Mouse (Mus musculus): Measurements from ENCODE around the gene P3h1. TPM values are rescaled to one million over a fixed set of nuclear protein-coding genes. Genes with fewer than 3 reads are reported as not detected.

P3h1 gene
- polyA plus RNA-seq (2016; fragmentation: Nextera tagmentation; extraction: Ambion mirVana) = 14.8 and 15.0 TPM in 2 replicates

DNA sequence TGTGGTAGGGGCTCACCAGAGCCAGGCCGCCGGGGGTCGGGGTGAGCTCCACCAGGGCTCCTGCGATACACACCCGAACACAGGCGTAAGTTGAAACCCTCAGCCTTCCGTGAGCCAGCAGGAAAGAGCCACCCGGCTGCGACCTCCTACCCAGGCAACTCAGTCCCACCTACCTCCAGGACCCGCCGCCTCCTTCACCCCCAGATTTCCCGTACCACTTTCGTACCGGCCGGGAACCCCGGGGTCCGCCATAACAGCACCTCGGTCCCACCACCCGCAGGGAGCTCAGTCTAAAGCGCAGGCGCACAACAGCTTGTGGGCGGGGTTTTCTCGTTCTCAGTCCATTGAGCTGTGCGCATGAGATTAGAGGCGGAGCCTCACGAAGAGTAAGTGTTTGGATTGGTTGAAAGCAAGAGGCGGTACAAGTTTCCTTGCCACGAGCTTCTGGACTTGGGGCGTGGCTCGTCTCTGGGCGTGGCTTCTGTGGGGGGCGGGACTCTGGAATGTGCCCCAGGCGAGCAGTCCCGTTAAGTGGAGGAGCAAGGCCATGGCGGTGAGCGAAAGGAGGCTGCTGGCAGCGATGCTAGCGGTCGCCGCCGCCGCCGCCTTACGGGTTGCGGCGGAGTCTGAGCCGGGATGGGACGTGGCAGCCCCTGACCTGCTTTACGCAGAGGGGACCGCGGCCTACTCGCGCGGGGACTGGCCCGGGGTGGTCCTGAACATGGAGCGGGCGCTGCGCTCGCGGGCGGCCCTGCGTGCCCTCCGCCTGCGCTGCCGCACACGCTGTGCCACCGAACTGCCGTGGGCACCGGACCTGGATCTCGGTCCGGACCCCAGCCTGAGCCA lies at the start of gene P3h1, which contains the start of gene AU022252:
TSS of gene P3h1 (plus strand) at position 506 of the 846 bp plus-strand sequence.
TSS of gene AU022252 (minus strand) at position 303 of the 846 bp plus-strand sequence.
- under 1% methylated on average over 69 of the region's 71 CpGs for WGBS
- no peak within 1 kb of the TSS; the same call in 1 of the 2 replicates for H3K27ac ChIP-seq
- H3K36me3 ChIP-seq = peaks cover 18% of the 10 kb centered on the region
- H3K4me1 ChIP-seq = peaks cover 6% of the 10 kb centered on the region; the same call in 1 of the 2 replicates
- H3K9ac ChIP-seq = peak within 1 kb of the TSS; percentile 76
- peak within 1 kb of the TSS; percentile 89 for H3K4me3 ChIP-seq
- no peaks in the 10 kb centered on the region for H3K27me3 ChIP-seq (replicated peaks)
- peak within 1 kb of the TSS; percentile 92 for H3K4me2 ChIP-seq (replicated peaks)
- peak; percentile 97 for ATAC-seq (ENCODE audit: low FRiP score, low read depth)
- no peaks in the 10 kb centered on the region for H3K9me3 ChIP-seq

- ATAC-seq (ENCODE audit: low FRiP score, low read depth) = no peak
- Histone ChIP-seq H3K27ac (no peak overlapping the region), H3K9me3 (no peaks in the 10 kb centered on the region), H3K27me3 (replicated peaks) (0 out of 2 replicates have a peak, but pooled peaks cover 2% of the 10 kb centered on the region), H3K4me2 (replicated peaks) (no peak overlapping the region), H3K4me3 (no peak overlapping the region), H3K9ac (no peak overlapping the region), H3K4me1 (no peaks in the 10 kb centered on the region), H3K36me3 (no peaks in the 10 kb centered on the region)
- WGBS = 86% methylated on average over 1 of the region's 1 CpGs
Observed at GRCm38 (mm10) chr4:119183525-119183924, 49.2 kb upstream of the P3h1 start.

DNA sequence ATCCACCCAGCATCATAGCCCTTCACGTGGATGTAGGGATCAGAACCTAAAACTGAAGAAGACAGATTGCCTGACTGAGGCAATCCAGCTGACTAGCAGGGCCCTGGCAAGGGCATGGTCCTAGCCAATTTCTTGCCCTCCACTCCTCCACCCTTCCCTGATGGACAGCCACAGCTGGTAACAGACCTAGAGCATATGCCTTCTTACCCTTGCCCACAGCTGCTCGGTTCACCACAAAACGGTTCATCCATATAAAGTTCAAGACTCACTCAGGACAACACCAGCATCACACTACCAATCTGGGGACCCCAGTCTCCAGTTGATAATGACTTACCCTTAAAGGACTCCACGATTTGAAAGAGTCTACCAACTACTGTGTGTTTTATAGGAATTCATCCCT lies 46.9 kb upstream of the P3h1 start:
- 86% methylated on average over 4 of the region's 4 CpGs for WGBS
- H3K36me3 ChIP-seq = no peaks in the 10 kb centered on the region

DNA sequence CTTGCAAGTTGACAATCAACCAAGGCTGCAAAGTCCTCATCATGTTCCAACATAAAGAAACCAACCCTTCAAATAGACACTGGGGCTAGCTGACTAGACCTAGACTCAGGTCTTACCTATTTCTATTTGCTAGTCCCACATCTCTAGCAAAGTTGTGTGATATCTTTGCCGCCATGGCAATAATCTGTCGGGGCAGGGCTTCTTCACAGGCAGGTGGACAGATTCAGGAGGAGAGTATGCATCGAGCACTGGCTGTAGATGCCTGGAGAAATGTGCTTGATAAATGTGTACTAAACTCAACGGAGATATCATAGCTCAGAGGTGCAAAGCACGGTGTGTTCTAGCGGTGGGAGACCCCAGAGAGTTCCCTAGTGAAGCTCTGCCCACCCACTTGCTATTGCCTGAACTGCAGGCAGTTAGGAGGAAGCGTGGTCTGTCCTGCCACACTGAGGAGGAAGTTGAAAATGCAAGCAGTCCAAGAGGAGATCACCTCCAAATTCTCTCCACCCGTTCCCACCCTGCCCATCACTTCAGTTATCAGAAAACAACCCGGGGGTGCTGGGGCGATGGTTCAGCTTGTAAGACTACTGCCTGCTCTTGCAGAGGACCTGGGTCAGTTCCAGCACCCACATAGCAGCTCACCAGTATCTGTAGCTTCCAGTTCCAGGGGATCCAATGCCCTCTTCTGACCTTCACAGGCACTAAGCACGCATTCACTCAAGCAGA lies 44.5 kb upstream of the P3h1 start:
- Histone ChIP-seq H3K4me3 (no peak overlapping the region), H3K9ac (no peak overlapping the region), H3K4me1 (no peaks in the 10 kb centered on the region), H3K4me2 (replicated peaks) (no peak overlapping the region), H3K27me3 (replicated peaks) (0 out of 2 replicates have a peak, but pooled peaks cover 2% of the 10 kb centered on the region), H3K27ac (no peak overlapping the region), H3K36me3 (no peaks in the 10 kb centered on the region), H3K9me3 (no peaks in the 10 kb centered on the region)
- no peak for ATAC-seq (ENCODE audit: low FRiP score, low read depth)
- WGBS = 63% methylated on average over 11 of the region's 11 CpGs

More for the DNA sequence above, 46.9 kb upstream of the P3h1 start:
- ATAC-seq (ENCODE audit: low FRiP score, low read depth) = no peak
- Histone ChIP-seq H3K4me2 (replicated peaks) (no peak overlapping the region), H3K4me1 (no peaks in the 10 kb centered on the region), H3K9ac (no peak overlapping the region), H3K27me3 (replicated peaks) (0 out of 2 replicates have a peak, but pooled peaks cover 2% of the 10 kb centered on the region), H3K27ac (no peak overlapping the region), H3K4me3 (no peak overlapping the region), H3K9me3 (no peaks in the 10 kb centered on the region)

DNA sequence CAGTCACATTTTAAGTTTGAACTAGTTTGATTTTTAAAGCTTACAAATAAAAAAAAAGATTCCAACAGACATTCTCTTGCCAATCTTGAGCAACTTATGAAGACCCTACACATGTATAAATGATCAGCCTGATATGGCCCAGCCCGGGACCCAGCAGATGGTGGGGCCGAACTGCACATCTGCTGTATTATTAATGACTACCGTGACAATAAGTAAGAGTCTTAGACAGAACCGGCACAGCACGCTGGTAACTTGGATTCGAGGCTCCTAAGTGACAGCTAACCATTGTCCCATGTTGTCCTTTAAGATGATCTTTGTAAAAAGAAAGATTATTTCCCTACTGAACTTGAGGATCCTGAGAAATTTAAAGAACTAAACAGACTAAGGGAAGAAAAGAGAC lies 43.3 kb upstream of the P3h1 start:
- H3K4me1 ChIP-seq = no peaks in the 10 kb centered on the region
- no peak overlapping the region for H3K27ac ChIP-seq
- H3K27me3 ChIP-seq (replicated peaks) = 0 out of 2 replicates have a peak, but pooled peaks cover 2% of the 10 kb centered on the region
- H3K4me3 ChIP-seq = no peak overlapping the region
- WGBS = 50% methylated on average over 6 of the region's 6 CpGs
- no peak for ATAC-seq (ENCODE audit: low FRiP score, low read depth)
- H3K4me2 ChIP-seq (replicated peaks) = no peak overlapping the region
- no peaks in the 10 kb centered on the region for H3K9me3 ChIP-seq
- H3K36me3 ChIP-seq = no peaks in the 10 kb centered on the region
- H3K9ac ChIP-seq = no peak overlapping the region

- no peak within 1 kb of the TSS for H3K27ac ChIP-seq
- H3K4me3 ChIP-seq = no peak within 1 kb of the TSS
- 0 out of 2 replicates have a peak, but pooled peaks cover 2% of the 10 kb centered on the region for H3K27me3 ChIP-seq (replicated peaks)
- WGBS = 62% methylated on average over 6 of the region's 6 CpGs
- H3K9me3 ChIP-seq = no peaks in the 10 kb centered on the region
- no peak within 1 kb of the TSS for H3K4me2 ChIP-seq (replicated peaks)
- no peak for ATAC-seq (ENCODE audit: low FRiP score, low read depth)
- no peak within 1 kb of the TSS for H3K9ac ChIP-seq
- no peaks in the 10 kb centered on the region for H3K4me1 ChIP-seq
- H3K36me3 ChIP-seq = no peaks in the 10 kb centered on the region
Observed at GRCm38 (mm10) chr4:119189864-119190263, 42.9 kb upstream of the P3h1 start, which contains the start of gene Ermap. Ermap (minus strand) TSS chr4:119190011.

DNA sequence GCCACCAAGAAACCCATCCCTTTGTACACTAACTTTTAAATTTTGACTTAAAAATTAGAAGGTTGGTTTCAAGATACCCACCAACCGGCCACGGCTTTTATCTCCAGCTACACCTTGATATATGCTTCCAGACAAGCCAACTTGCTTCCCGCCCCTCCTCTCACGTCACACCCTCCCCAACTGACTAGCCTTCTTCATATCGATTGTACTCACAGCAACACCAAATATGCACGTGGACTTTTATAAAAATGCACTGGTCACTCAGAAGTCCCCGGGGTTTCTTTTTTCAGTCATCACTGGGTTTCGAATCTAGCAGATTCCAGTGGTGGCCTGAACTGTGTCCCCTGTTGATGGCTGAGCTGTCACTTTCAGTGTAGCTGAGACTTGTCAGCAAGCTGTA lies 42.1 kb upstream of the P3h1 start:
- H3K4me3 ChIP-seq = no peak overlapping the region
- H3K9ac ChIP-seq = no peak overlapping the region
- no peaks in the 10 kb centered on the region for H3K9me3 ChIP-seq
- H3K4me1 ChIP-seq = no peaks in the 10 kb centered on the region
- no peak for ATAC-seq (ENCODE audit: low FRiP score, low read depth)
- no peak overlapping the region for H3K4me2 ChIP-seq (replicated peaks)
- no peak overlapping the region for H3K27ac ChIP-seq
- H3K27me3 ChIP-seq (replicated peaks) = 0 out of 2 replicates have a peak, but pooled peaks cover 2% of the 10 kb centered on the region
- 86% methylated on average over 8 of the region's 8 CpGs for WGBS
- H3K36me3 ChIP-seq = no peaks in the 10 kb centered on the region

DNA sequence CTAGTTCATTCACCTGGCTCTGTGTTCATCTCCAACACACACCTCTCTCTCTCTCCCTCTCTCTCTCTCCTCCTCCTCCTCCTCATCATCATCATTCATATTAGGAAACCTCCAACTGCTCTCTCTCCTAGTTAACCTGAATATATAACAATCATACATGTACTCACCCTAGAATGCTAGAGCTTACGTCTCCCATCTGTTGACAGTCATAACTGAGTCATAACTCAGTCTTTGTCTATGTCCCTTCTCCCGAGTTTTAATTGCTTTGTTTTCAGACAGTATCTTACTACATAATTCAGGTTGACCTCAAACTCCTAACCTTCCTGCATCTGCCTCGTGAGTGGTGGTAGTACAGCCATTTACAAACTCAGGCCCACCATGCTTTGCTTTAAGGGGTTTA lies 41.4 kb upstream of the P3h1 start:
- Histone ChIP-seq H3K9ac (no peak overlapping the region), H3K4me3 (no peak overlapping the region), H3K9me3 (no peaks in the 10 kb centered on the region), H3K4me2 (replicated peaks) (no peak overlapping the region), H3K4me1 (peaks cover 5% of the 10 kb centered on the region), H3K36me3 (no peaks in the 10 kb centered on the region), H3K27me3 (replicated peaks) (0 out of 2 replicates have a peak, but pooled peaks cover 2% of the 10 kb centered on the region), H3K27ac (no peak overlapping the region)
- ATAC-seq (ENCODE audit: low FRiP score, low read depth) = no peak
- WGBS = 73% methylated on average over 3 of the region's 3 CpGs

- no peaks in the 10 kb centered on the region for H3K36me3 ChIP-seq
- ATAC-seq (ENCODE audit: low FRiP score, low read depth) = no peak
- 0 out of 2 replicates have a peak, but pooled peaks cover 2% of the 10 kb centered on the region for H3K27me3 ChIP-seq (replicated peaks)
- 91% methylated on average over 4 of the region's 4 CpGs for WGBS
- no peak overlapping the region for H3K4me2 ChIP-seq (replicated peaks)
- no peaks in the 10 kb centered on the region for H3K9me3 ChIP-seq
- H3K9ac ChIP-seq = no peak overlapping the region
- peaks cover 16% of the 10 kb centered on the region for H3K4me1 ChIP-seq
- no peak overlapping the region for H3K27ac ChIP-seq
- no peak overlapping the region for H3K4me3 ChIP-seq
Observed at GRCm38 (mm10) chr4:119192757-119193156, 40.0 kb upstream of the P3h1 start.

DNA sequence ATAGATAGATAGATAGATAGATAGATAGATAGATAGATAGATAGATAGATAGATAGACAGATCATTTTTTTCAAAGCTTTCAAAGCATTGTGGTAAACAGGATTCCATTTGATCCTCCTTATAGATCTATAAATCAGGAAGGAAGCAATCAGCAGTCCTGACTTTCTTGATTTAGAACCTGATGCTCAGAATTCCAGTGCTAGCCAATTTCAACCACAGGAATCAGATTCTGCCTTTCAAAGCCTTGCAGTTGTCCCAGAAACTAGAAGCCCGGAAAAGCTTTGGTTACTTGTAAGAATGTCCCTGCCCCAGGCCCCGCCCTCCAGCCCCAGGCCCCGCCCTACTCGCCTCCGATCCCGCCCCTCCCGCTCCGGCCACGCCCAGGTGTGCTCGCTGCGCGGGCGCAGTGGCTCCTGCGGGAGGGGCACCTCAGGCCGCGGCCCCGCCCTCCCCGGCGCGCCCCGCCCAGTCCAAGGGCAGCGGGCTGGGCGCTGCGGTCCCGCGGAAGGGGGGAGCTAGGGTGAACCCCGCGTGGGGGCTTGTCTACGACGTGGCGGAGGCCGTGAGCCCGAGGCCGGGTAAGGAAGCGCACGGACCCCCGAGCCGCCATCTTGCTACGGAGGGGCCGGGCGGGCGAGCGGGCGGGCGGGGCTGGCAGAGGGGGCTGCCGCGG lies 37.7 kb upstream of the P3h1 start, which contains the start of gene Svbp:
TSS of gene Svbp (plus strand) at position 398 of the 673 bp plus-strand sequence.
- under 1% methylated on average over 47 of the region's 47 CpGs for WGBS
- Histone ChIP-seq H3K4me2 (replicated peaks) (peak within 1 kb of the TSS; percentile 76), H3K27ac (peak within 1 kb of the TSS; percentile 21), H3K27me3 (replicated peaks) (no peaks in the 10 kb centered on the region), H3K9me3 (no peaks in the 10 kb centered on the region), H3K4me3 (peak within 1 kb of the TSS; percentile 70), H3K36me3 (no peaks in the 10 kb centered on the region), H3K9ac (peak within 1 kb of the TSS; percentile 68), H3K4me1 (peaks cover 19% of the 10 kb centered on the region)
- ATAC-seq (ENCODE audit: low FRiP score, low read depth) = peak; percentile 89

GRCm38 (mm10) chr4:119195582-119196320 lies 37.0 kb upstream of the P3h1 start:
- Histone ChIP-seq H3K27ac (peak overlapping the region; percentile 21), H3K4me3 (peak overlapping the region; percentile 70), H3K4me2 (replicated peaks) (peak overlapping the region; percentile 76), H3K36me3 (peaks cover 3% of the 10 kb centered on the region), H3K9me3 (no peaks in the 10 kb centered on the region), H3K4me1 (peaks cover 19% of the 10 kb centered on the region), H3K9ac (peak overlapping the region; percentile 68), H3K27me3 (replicated peaks) (no peaks in the 10 kb centered on the region)
- ATAC-seq (ENCODE audit: low FRiP score, low read depth) = 0 out of 2 replicates have a peak, but pooled peaks have one; percentile 1
- WGBS = 7% methylated on average over 18 of the region's 18 CpGs

Measured in neural tube, embryonic 12.5 days (tissue).